Mouse (Mus musculus) neural tube, embryonic 15.5 days (tissue): ENCODE measurements around the gene Alx3. TPM values are rescaled to one million over a fixed set of nuclear protein-coding genes. Genes with fewer than 3 reads are reported as not detected.

ENCODE experiments used
- polyA plus RNA-seq: library from polyadenylated mRNA; unstranded; fragments of >200 nt; fragmentation: Nextera tagmentation; extraction: Ambion mirVana; gene quantifications from 2 replicates; pipeline ENCODE4 v1.2.1, GENCODE M21; 2015

The Alx3 gene
- polyA plus RNA-seq, 1 experiment from 2014 or later = not detected

Other genes with a start within 250 kb of the Alx3 start
- gene Kcnc4, start 135.5 kb upstream of the Alx3 start, polyA plus RNA-seq = 9.1 TPM in 2 replicates
- 13.9 and 16.9 TPM in 2 replicates for gene Slc6a17, start 77.0 kb upstream of the Alx3 start, polyA plus RNA-seq
- gene Ubl4b, start 40.0 kb upstream of the Alx3 start, polyA plus RNA-seq = not detected in 2 replicates
- not detected in 2 replicates for gene Gm10961, start 36.3 kb downstream of the Alx3 start, polyA plus RNA-seq
- 118 and 138 TPM in 2 replicates for gene Strip1, start 36.7 kb downstream of the Alx3 start, polyA plus RNA-seq
- gene Ahcyl1, start 101.5 kb downstream of the Alx3 start, polyA plus RNA-seq = 108 and 110 TPM in 2 replicates
- 7.8 and 8.4 TPM in 2 replicates for gene Csf1, start 165.4 kb downstream of the Alx3 start, polyA plus RNA-seq